Comparison of ENCODE assay signal across 8 mouse cellular contexts in the genomic region with DNA sequence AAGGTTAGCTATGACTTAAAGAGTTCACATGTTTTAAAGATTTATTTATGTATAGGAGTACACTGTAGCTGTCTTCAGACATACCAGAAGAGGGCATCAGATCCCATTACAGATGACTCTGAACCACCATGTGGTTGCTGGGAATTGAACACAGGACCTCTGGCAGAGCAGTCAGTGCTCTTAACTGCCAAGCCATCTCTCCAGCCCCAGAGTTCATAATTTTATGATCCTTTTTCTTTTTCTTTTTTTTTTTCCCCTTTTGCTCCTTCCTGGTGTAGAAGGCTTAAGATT. TPM values are rescaled to one million over a fixed set of nuclear protein-coding genes. Genes with fewer than 3 reads are reported as not detected.
A peak's percentile ranks its signal among the peaks of the same experiment; 100 is the strongest.
DNase-seq lines count a peak whose midpoint lies in the region; ATAC-seq and TF ChIP-seq lines count a peak whose summit lies in the region.
"Not testable (repeated sequence)": the region's sequence is repeated elsewhere in the genome, so short reads cannot be mapped to it uniquely, and the experiment has no call there.

No protein-coding gene starts in this region.

- TF ChIP-seq POLR2A in heart, adult 2 months (IDR thresholded peaks at IDR 0.05; ENCODE audit: insufficient read depth, low read depth, low read length) = not testable (repeated sequence)

- not testable (repeated sequence) for H3K9ac ChIP-seq in heart, adult 2 months (ENCODE audit: low read depth, low read length); hindbrain, embryonic 12.5 days; kidney, postnatal 0 days (ENCODE audit: low read depth, low read length); liver, embryonic 12.5 days; neural tube, embryonic 12.5 days

- H3K36me3 ChIP-seq in embryonic facial prominence, embryonic 10.5 days (replicated peaks) = peaks cover 55% of the 10 kb centered on the region
- H3K36me3 ChIP-seq in heart, adult 2 months (ENCODE audit: control insufficient read depth, insufficient read depth, low read length) = peaks cover 23% of the 10 kb centered on the region
- peaks cover 32% of the 10 kb centered on the region for H3K36me3 ChIP-seq in hindbrain, embryonic 12.5 days
- peaks cover 31% of the 10 kb centered on the region for H3K36me3 ChIP-seq in kidney, postnatal 0 days (ENCODE audit: insufficient read depth, low read length)
- peaks cover 52% of the 10 kb centered on the region for H3K36me3 ChIP-seq in liver, embryonic 12.5 days
- peaks cover 43% of the 10 kb centered on the region for H3K36me3 ChIP-seq in megakaryocyte, embryonic 14.5 days (replicated peaks; ENCODE audit: low read length)
- peaks cover 30% of the 10 kb centered on the region for H3K36me3 ChIP-seq in neural tube, embryonic 12.5 days

- peak; percentile 47 for DNase-seq in 3T3-L1 (ENCODE audit: low read depth, low spot score)
- DNase-seq in embryonic facial prominence, embryonic 10.5 days (ENCODE audit: low spot score); heart, adult 2 months; kidney, postnatal 0 days (ENCODE audit: low spot score): not testable (repeated sequence)

- not testable (repeated sequence) for H3K27ac ChIP-seq in embryonic facial prominence, embryonic 10.5 days (replicated peaks); heart, adult 2 months; hindbrain, embryonic 12.5 days; kidney, postnatal 0 days; liver, embryonic 12.5 days; neural tube, embryonic 12.5 days

- H3K4me2 ChIP-seq in hindbrain, embryonic 12.5 days (replicated peaks) = peak overlapping the region; percentile 65; the same call in 1 of the 2 replicates
- H3K4me2 ChIP-seq in kidney, postnatal 0 days (ENCODE audit: low read length) = peak overlapping the region; percentile 88; the same call in 1 of the 2 replicates
- peak overlapping the region; percentile 98 for H3K4me2 ChIP-seq in liver, embryonic 12.5 days
- H3K4me2 ChIP-seq in neural tube, embryonic 12.5 days (replicated peaks) = peak overlapping the region; percentile 68; the same call in 1 of the 2 replicates

- peak overlapping the region; percentile 98 for H3K4me3 ChIP-seq in embryonic facial prominence, embryonic 10.5 days
- not testable (repeated sequence) for H3K4me3 ChIP-seq in heart, adult 2 months; hindbrain, embryonic 12.5 days; kidney, postnatal 0 days (replicated peaks; ENCODE audit: low read depth, low read length); neural tube, embryonic 12.5 days
- H3K4me3 ChIP-seq in liver, embryonic 12.5 days = peak overlapping the region; percentile 77; the same call in 1 of the 2 replicates
- peak overlapping the region; percentile 97 for H3K4me3 ChIP-seq in megakaryocyte, embryonic 14.5 days (replicated peaks)

- not testable (repeated sequence) for H3K79me2 ChIP-seq in heart, adult 2 months (replicated peaks; ENCODE audit: control insufficient read depth, insufficient read depth, low read length)

- H3K4me1 ChIP-seq in embryonic facial prominence, embryonic 10.5 days = peaks cover 24% of the 10 kb centered on the region
- peaks cover 10% of the 10 kb centered on the region for H3K4me1 ChIP-seq in heart, adult 2 months (ENCODE audit: control insufficient read depth, insufficient read depth, low read length)
- H3K4me1 ChIP-seq in hindbrain, embryonic 12.5 days = peaks cover 20% of the 10 kb centered on the region
- peaks cover 17% of the 10 kb centered on the region for H3K4me1 ChIP-seq in kidney, postnatal 0 days (replicated peaks; ENCODE audit: insufficient read depth, low read length)
- H3K4me1 ChIP-seq in liver, embryonic 12.5 days = peaks cover 33% of the 10 kb centered on the region
- H3K4me1 ChIP-seq in megakaryocyte, embryonic 14.5 days = peaks cover 72% of the 10 kb centered on the region
- H3K4me1 ChIP-seq in neural tube, embryonic 12.5 days = peaks cover 18% of the 10 kb centered on the region

- intact Hi-C loops in heart, adult 2 months (cut with DNase I) = loop anchor here (5.0 kb wide), 3 partner anchors 67 to 178 kb away; partner anchors contain the start of genes Frat2 and Pi4k2a

- not testable (repeated sequence) for ATAC-seq in hindbrain, embryonic 12.5 days (ENCODE audit: low FRiP score); kidney, postnatal 0 days (replicated peaks; ENCODE audit: low FRiP score, low read depth); liver, embryonic 12.5 days; neural tube, embryonic 12.5 days (ENCODE audit: low FRiP score, low read depth)

- TF ChIP-seq EP300 in heart, adult 2 months (IDR thresholded peaks at IDR 0.05; ENCODE audit: insufficient read depth, low read depth, low read length) = not testable (repeated sequence)

- TF ChIP-seq CTCF in heart, adult 2 months (IDR thresholded peaks at IDR 0.05) = peak; percentile 32
- peak; percentile 17; the same call in 1 of the 2 replicates for TF ChIP-seq CTCF in kidney, postnatal 0 days (IDR thresholded peaks at IDR 0.05; ENCODE audit: low read depth)

- H3K27me3 ChIP-seq in embryonic facial prominence, embryonic 10.5 days (replicated peaks; ENCODE audit: low read depth, poor library complexity, severe bottlenecking); heart, adult 2 months (ENCODE audit: control insufficient read depth, insufficient read depth, low read length); hindbrain, embryonic 12.5 days; kidney, postnatal 0 days (ENCODE audit: insufficient read depth, low read length); liver, embryonic 12.5 days (replicated peaks); megakaryocyte, embryonic 14.5 days (replicated peaks); neural tube, embryonic 12.5 days (replicated peaks): not testable (repeated sequence)

- H3K9me3 ChIP-seq in embryonic facial prominence, embryonic 10.5 days; hindbrain, embryonic 12.5 days (replicated peaks); kidney, postnatal 0 days (replicated peaks; ENCODE audit: low read length); liver, embryonic 12.5 days (replicated peaks); megakaryocyte, embryonic 14.5 days; neural tube, embryonic 12.5 days: not testable (repeated sequence)

RNA-seq across cellular contexts. Expression of gene Pgam1, which starts 2.8 kb away (rescaled TPM):
- 1,003 and 1,124 TPM in 2 replicates for polyA plus RNA-seq in embryonic facial prominence, embryonic 10.5 days (2016; fragmentation: Nextera tagmentation; extraction: Ambion mirVana)
- total RNA-seq in heart, adult 2 months (2021) = 100 to 1,000 TPM; 122 to 135 TPM
- polyA plus RNA-seq in heart, adult 2 months (2012; rRNA removed) = 111 and 162 TPM in 2 replicates
- 514 and 546 TPM in 2 replicates for polyA plus RNA-seq in hindbrain, embryonic 12.5 days (2016; fragmentation: Nextera tagmentation; extraction: Ambion mirVana)
- polyA plus RNA-seq in kidney, postnatal 0 days (2015; fragmentation: Nextera tagmentation; extraction: Ambion mirVana) = 488 and 525 TPM in 2 replicates
- 355 and 377 TPM in 2 replicates for polyA plus RNA-seq in liver, embryonic 12.5 days (2016; fragmentation: Nextera tagmentation; extraction: Ambion mirVana)
- 654 and 1,266 TPM in 2 replicates for polyA plus RNA-seq in megakaryocyte, embryonic 14.5 days (2012; ENCODE audit: insufficient read depth, low replicate concordance)
- polyA plus RNA-seq in neural tube, embryonic 12.5 days (2016; fragmentation: Nextera tagmentation; extraction: Ambion mirVana) = 577 and 583 TPM in 2 replicates

RNA-seq across cellular contexts. Expression of gene Rrp12, which starts 18.6 kb away (rescaled TPM):
- 36.3 and 38.9 TPM in 2 replicates for polyA plus RNA-seq in embryonic facial prominence, embryonic 10.5 days (2016; fragmentation: Nextera tagmentation; extraction: Ambion mirVana)
- total RNA-seq in heart, adult 2 months (2021) = 10 to 100 TPM; 13.7 to 17.4 TPM
- polyA plus RNA-seq in heart, adult 2 months (2012; rRNA removed) = 6.6 and 6.9 TPM in 2 replicates
- 18.3 and 20.9 TPM in 2 replicates for polyA plus RNA-seq in hindbrain, embryonic 12.5 days (2016; fragmentation: Nextera tagmentation; extraction: Ambion mirVana)
- 7.9 and 9.3 TPM in 2 replicates for polyA plus RNA-seq in kidney, postnatal 0 days (2015; fragmentation: Nextera tagmentation; extraction: Ambion mirVana)
- polyA plus RNA-seq in liver, embryonic 12.5 days (2016; fragmentation: Nextera tagmentation; extraction: Ambion mirVana) = 25.0 and 26.7 TPM in 2 replicates
- polyA plus RNA-seq in megakaryocyte, embryonic 14.5 days (2012; ENCODE audit: insufficient read depth, low replicate concordance) = 8.9 and 14.4 TPM in 2 replicates
- polyA plus RNA-seq in neural tube, embryonic 12.5 days (2016; fragmentation: Nextera tagmentation; extraction: Ambion mirVana) = 19.6 and 20.4 TPM in 2 replicates

RNA-seq across cellular contexts. Expression of gene Exosc1, which starts 18.7 kb away (rescaled TPM):
- polyA plus RNA-seq in embryonic facial prominence, embryonic 10.5 days (2016; fragmentation: Nextera tagmentation; extraction: Ambion mirVana) = 94.3 and 96.8 TPM in 2 replicates
- total RNA-seq in heart, adult 2 months (2021) = 10 to 100 TPM; 13.2 to 13.9 TPM
- 9.8 and 9.9 TPM in 2 replicates for polyA plus RNA-seq in heart, adult 2 months (2012; rRNA removed)
- polyA plus RNA-seq in hindbrain, embryonic 12.5 days (2016; fragmentation: Nextera tagmentation; extraction: Ambion mirVana) = 63.1 and 64.4 TPM in 2 replicates
- 69.3 and 70.2 TPM in 2 replicates for polyA plus RNA-seq in kidney, postnatal 0 days (2015; fragmentation: Nextera tagmentation; extraction: Ambion mirVana)
- polyA plus RNA-seq in liver, embryonic 12.5 days (2016; fragmentation: Nextera tagmentation; extraction: Ambion mirVana) = 72.7 and 75.0 TPM in 2 replicates
- 5.4 and 13.5 TPM in 2 replicates for polyA plus RNA-seq in megakaryocyte, embryonic 14.5 days (2012; ENCODE audit: insufficient read depth, low replicate concordance)
- 67.0 and 68.3 TPM in 2 replicates for polyA plus RNA-seq in neural tube, embryonic 12.5 days (2016; fragmentation: Nextera tagmentation; extraction: Ambion mirVana)

RNA-seq across cellular contexts. Expression of gene Zdhhc16, which starts 18.7 kb away (rescaled TPM):
- polyA plus RNA-seq in embryonic facial prominence, embryonic 10.5 days (2016; fragmentation: Nextera tagmentation; extraction: Ambion mirVana) = 85.4 and 85.7 TPM in 2 replicates
- 10 to 100 TPM; 12.3 to 14.6 TPM for total RNA-seq in heart, adult 2 months (2021)
- 40.3 and 53.3 TPM in 2 replicates for polyA plus RNA-seq in heart, adult 2 months (2012; rRNA removed)
- 75.8 and 76.4 TPM in 2 replicates for polyA plus RNA-seq in hindbrain, embryonic 12.5 days (2016; fragmentation: Nextera tagmentation; extraction: Ambion mirVana)
- 70.0 and 73.4 TPM in 2 replicates for polyA plus RNA-seq in kidney, postnatal 0 days (2015; fragmentation: Nextera tagmentation; extraction: Ambion mirVana)
- polyA plus RNA-seq in liver, embryonic 12.5 days (2016; fragmentation: Nextera tagmentation; extraction: Ambion mirVana) = 47.3 and 48.1 TPM in 2 replicates
- polyA plus RNA-seq in megakaryocyte, embryonic 14.5 days (2012; ENCODE audit: insufficient read depth, low replicate concordance) = 18.8 and 25.3 TPM in 2 replicates
- polyA plus RNA-seq in neural tube, embryonic 12.5 days (2016; fragmentation: Nextera tagmentation; extraction: Ambion mirVana) = 79.2 and 82.1 TPM in 2 replicates
